Mouse (Mus musculus): ENCODE measurements around the gene Cpne5. TPM values are rescaled to one million over a fixed set of nuclear protein-coding genes. Genes with fewer than 3 reads are reported as not detected.
"Not testable (repeated sequence)": the region's sequence is repeated elsewhere in the genome, so short reads cannot be mapped to it uniquely, and the experiment has no call there.

The Cpne5 gene
- total and polyA plus RNA-seq, 2 experiments from 2014 or later = 3.6 to 8.4 TPM

- no peaks in the 10 kb centered on the region; the same call in 1 of the 2 replicates for H3K4me1 ChIP-seq (ENCODE audit: control insufficient read depth, insufficient read depth)
- ATAC-seq (ENCODE audit: insufficient read depth, low read depth) (no peak), DNase-seq (ENCODE audit: low spot score) (no peak)
- H3K27me3 ChIP-seq (ENCODE audit: control insufficient read depth, insufficient read depth, low read length) = no peaks in the 10 kb centered on the region
- no peak overlapping the region for H3K4me2 ChIP-seq (ENCODE audit: low read depth, low read length)
- no peak for TF ChIP-seq EP300 (IDR thresholded peaks at IDR 0.05; ENCODE audit: low read depth)
- no peak for TF ChIP-seq CTCF (IDR thresholded peaks at IDR 0.05; ENCODE audit: low read depth)
- H3K9me3 ChIP-seq (replicated peaks; ENCODE audit: control insufficient read depth, low read length) = no peaks in the 10 kb centered on the region
- no peak overlapping the region for H3K9ac ChIP-seq (replicated peaks; ENCODE audit: low read depth, low read length)
- H3K27ac ChIP-seq (ENCODE audit: low read depth) = no peak overlapping the region
- WGBS = 69% methylated on average over 5 of the region's 5 CpGs
- no peaks in the 10 kb centered on the region for H3K36me3 ChIP-seq (replicated peaks; ENCODE audit: control insufficient read depth, insufficient read depth, low read length)
- H3K4me3 ChIP-seq (ENCODE audit: low read depth, low read length) = no peak overlapping the region
Observed at GRCm38 (mm10) chr17:29118057-29118456, 119.9 kb downstream of the Cpne5 start.

DNA sequence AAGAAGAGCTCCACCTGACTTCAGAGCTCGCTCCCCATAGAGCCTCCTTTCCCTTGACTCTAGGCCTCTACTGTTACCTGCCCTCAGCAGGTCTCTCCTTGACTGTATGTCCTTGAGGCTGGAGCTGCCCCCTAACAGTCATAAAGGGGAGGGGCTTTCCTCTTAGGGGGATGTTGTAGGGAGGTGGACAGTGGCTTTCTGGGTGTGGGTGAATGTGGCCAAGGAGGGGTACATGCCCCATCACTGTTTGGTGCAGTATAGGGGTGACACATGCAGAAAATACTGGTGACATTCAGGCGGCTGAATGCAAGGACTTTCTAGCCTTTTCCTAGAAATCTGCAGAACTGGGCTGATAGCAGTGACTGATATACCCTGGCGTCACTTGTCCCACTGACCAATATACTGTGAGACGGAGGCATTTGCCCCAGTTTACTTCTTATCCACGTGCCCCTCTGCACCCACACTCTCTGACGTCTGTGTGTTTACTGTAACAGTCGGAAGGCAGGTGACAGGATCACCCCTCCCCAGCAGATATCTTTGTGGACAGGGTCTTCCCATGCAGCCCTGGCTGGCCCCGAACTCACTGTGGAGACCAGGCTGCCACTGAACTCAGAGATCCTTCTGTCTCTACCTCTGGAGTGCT, 120.8 kb downstream of the Cpne5 start:
- H3K4me1 ChIP-seq (ENCODE audit: control insufficient read depth, insufficient read depth) = no peaks in the 10 kb centered on the region
- WGBS = 65% methylated on average over 8 of the region's 8 CpGs
- H3K27ac ChIP-seq (ENCODE audit: low read depth) = no peak overlapping the region

GRCm38 (mm10) chr17:29116023-29116422, 121.9 kb downstream of the Cpne5 start:
- Histone ChIP-seq H3K4me1 (ENCODE audit: control insufficient read depth, insufficient read depth) (no peaks in the 10 kb centered on the region), H3K4me3 (ENCODE audit: low read depth, low read length) (no peak overlapping the region), H3K27me3 (ENCODE audit: control insufficient read depth, insufficient read depth, low read length) (no peaks in the 10 kb centered on the region), H3K36me3 (replicated peaks; ENCODE audit: control insufficient read depth, insufficient read depth, low read length) (no peaks in the 10 kb centered on the region), H3K4me2 (ENCODE audit: low read depth, low read length) (no peak overlapping the region), H3K9ac (replicated peaks; ENCODE audit: low read depth, low read length) (no peak overlapping the region), H3K9me3 (replicated peaks; ENCODE audit: control insufficient read depth, low read length) (no peaks in the 10 kb centered on the region), H3K27ac (ENCODE audit: low read depth) (no peak overlapping the region)
- DNase-seq (ENCODE audit: low spot score) = no peak
- 68% methylated on average over 12 of the region's 12 CpGs for WGBS
- TF ChIP-seq EP300 (IDR thresholded peaks at IDR 0.05; ENCODE audit: low read depth) (no peak), CTCF (IDR thresholded peaks at IDR 0.05; ENCODE audit: low read depth) (no peak)
- ATAC-seq (ENCODE audit: insufficient read depth, low read depth) = no peak

More for the DNA sequence above, 120.8 kb downstream of the Cpne5 start:
- Histone ChIP-seq H3K4me2 (ENCODE audit: low read depth, low read length) (no peak overlapping the region), H3K27me3 (ENCODE audit: control insufficient read depth, insufficient read depth, low read length) (no peaks in the 10 kb centered on the region), H3K36me3 (replicated peaks; ENCODE audit: control insufficient read depth, insufficient read depth, low read length) (no peaks in the 10 kb centered on the region), H3K9ac (replicated peaks; ENCODE audit: low read depth, low read length) (no peak overlapping the region), H3K4me3 (ENCODE audit: low read depth, low read length) (no peak overlapping the region), H3K9me3 (replicated peaks; ENCODE audit: control insufficient read depth, low read length) (no peaks in the 10 kb centered on the region)
- TF ChIP-seq EP300 (IDR thresholded peaks at IDR 0.05; ENCODE audit: low read depth) (no peak), CTCF (IDR thresholded peaks at IDR 0.05; ENCODE audit: low read depth) (no peak)
- ATAC-seq (ENCODE audit: insufficient read depth, low read depth) (no peak), DNase-seq (ENCODE audit: low spot score) (no peak)

DNA sequence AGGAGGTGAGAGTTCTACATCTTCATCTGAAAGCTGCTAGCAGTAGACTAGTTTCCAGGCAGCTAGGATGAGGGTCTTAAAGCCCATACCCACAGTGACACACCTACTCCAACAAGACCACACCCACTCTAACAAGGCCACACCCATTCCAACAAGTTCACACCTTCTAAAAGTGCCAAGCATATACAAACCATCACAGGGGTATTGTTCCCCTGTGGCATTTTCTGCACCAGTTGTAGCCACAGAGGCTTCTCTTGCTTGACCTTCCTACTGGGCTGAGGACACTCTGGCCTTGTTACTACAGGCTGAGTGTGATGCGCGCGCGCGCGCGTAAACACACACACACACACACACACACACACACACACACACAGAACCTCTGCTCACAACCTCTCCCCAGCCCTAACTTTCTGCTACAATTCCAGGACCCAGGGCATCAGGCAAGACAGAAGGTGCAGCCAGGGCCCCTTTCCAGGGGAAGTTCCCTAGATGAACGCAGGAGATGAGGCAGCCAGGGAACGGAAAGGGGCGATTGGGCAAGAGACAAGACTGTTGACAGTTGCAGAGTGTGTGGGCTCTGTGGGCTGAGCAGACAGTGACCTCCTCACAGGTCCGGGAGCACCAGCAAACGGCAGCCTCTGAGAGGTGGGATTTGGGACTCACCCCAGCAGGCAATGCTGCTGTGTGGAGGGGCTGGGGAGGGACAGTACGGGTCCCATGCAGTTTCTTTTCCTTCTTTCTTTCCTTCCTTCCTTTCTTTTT, 124.2 kb downstream of the Cpne5 start, which contains the start of gene Rab44:
Rab44 (plus strand) TSS at position 555 of the 762 bp plus-strand sequence.
- no peak for DNase-seq (ENCODE audit: low spot score)
- no peaks in the 10 kb centered on the region for H3K36me3 ChIP-seq (replicated peaks; ENCODE audit: control insufficient read depth, insufficient read depth, low read length)
- H3K9ac ChIP-seq (replicated peaks; ENCODE audit: low read depth, low read length) = no peak within 1 kb of the TSS
- H3K9me3 ChIP-seq (replicated peaks; ENCODE audit: control insufficient read depth, low read length) = no peaks in the 10 kb centered on the region
- H3K4me2 ChIP-seq (ENCODE audit: low read depth, low read length) = no peak within 1 kb of the TSS
- ATAC-seq (ENCODE audit: insufficient read depth, low read depth) = no peak
- TF ChIP-seq CTCF (IDR thresholded peaks at IDR 0.05; ENCODE audit: low read depth) = no peak
- TF ChIP-seq EP300 (IDR thresholded peaks at IDR 0.05; ENCODE audit: low read depth) = no peak
- no peak within 1 kb of the TSS for H3K4me3 ChIP-seq (ENCODE audit: low read depth, low read length)
- H3K27me3 ChIP-seq (ENCODE audit: control insufficient read depth, insufficient read depth, low read length) = no peaks in the 10 kb centered on the region
- H3K4me1 ChIP-seq (ENCODE audit: control insufficient read depth, insufficient read depth) = no peaks in the 10 kb centered on the region
- no peak within 1 kb of the TSS for H3K27ac ChIP-seq (ENCODE audit: low read depth)
- WGBS = 78% methylated on average over 13 of the region's 13 CpGs

DNA sequence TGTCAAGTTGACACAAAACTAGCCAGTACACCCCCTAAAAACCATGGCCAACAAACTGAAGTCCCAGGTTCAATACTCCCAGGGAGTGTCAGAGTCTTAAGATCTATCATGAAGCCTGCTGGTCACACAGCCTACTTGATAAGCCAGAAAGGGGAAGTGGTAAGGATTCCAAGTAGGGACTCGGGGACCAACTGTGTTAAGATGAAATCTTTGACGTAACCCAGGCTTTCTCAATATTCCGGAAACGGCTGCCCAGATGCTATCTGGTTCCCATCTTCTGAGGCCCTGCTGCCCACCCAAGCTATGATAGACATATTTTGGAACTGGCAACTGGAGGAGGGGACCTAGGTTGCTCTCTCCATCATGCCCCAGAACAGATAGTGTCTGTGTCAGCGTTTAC, 126.6 kb downstream of the Cpne5 start:
- no peak overlapping the region for H3K4me2 ChIP-seq (ENCODE audit: low read depth, low read length)
- no peak overlapping the region for H3K4me3 ChIP-seq (ENCODE audit: low read depth, low read length)
- no peaks in the 10 kb centered on the region for H3K9me3 ChIP-seq (replicated peaks; ENCODE audit: control insufficient read depth, low read length)
- no peaks in the 10 kb centered on the region for H3K36me3 ChIP-seq (replicated peaks; ENCODE audit: control insufficient read depth, insufficient read depth, low read length)
- H3K27me3 ChIP-seq (ENCODE audit: control insufficient read depth, insufficient read depth, low read length) = no peaks in the 10 kb centered on the region
- WGBS = 66% methylated on average over 5 of the region's 5 CpGs
- DNase-seq (ENCODE audit: low spot score) (no peak), ATAC-seq (ENCODE audit: insufficient read depth, low read depth) (no peak)
- H3K9ac ChIP-seq (replicated peaks; ENCODE audit: low read depth, low read length) = no peak overlapping the region
- TF ChIP-seq CTCF (IDR thresholded peaks at IDR 0.05; ENCODE audit: low read depth) (no peak), EP300 (IDR thresholded peaks at IDR 0.05; ENCODE audit: low read depth) (no peak)
- H3K4me1 ChIP-seq (ENCODE audit: control insufficient read depth, insufficient read depth) = no peaks in the 10 kb centered on the region
- H3K27ac ChIP-seq (ENCODE audit: low read depth) = no peak overlapping the region

GRCm38 (mm10) chr17:29110356-29110755, 127.6 kb downstream of the Cpne5 start:
- not testable (repeated sequence) for H3K9ac ChIP-seq (replicated peaks; ENCODE audit: low read depth, low read length); H3K27ac ChIP-seq (ENCODE audit: low read depth); ATAC-seq (ENCODE audit: insufficient read depth, low read depth); DNase-seq (ENCODE audit: low spot score); H3K9me3 ChIP-seq (replicated peaks; ENCODE audit: control insufficient read depth, low read length); H3K27me3 ChIP-seq (ENCODE audit: control insufficient read depth, insufficient read depth, low read length); H3K4me2 ChIP-seq (ENCODE audit: low read depth, low read length); H3K36me3 ChIP-seq (replicated peaks; ENCODE audit: control insufficient read depth, insufficient read depth, low read length); H3K4me3 ChIP-seq (ENCODE audit: low read depth, low read length); H3K4me1 ChIP-seq (ENCODE audit: control insufficient read depth, insufficient read depth)
- WGBS = 68% methylated on average over 6 of the region's 6 CpGs
